Mouse (Mus musculus): ENCODE measurements at regions not wholly inside any gene's neighbourhood (a gene's known extent, or its start where the extent isn't known, plus 50 kb on each side); places are given as distances from the start of the nearest gene placed in this dataset.

- TF ChIP-seq CTCF (IDR thresholded peaks at IDR 0.05; ENCODE audit: extremely low read depth, insufficient read depth, insufficient read length, insufficient replicate concordance) (no peak), POLR2A (IDR thresholded peaks at IDR 0.05; ENCODE audit: low read depth, low read length) (no peak)
These were observed 281.3 kb upstream of the Irx4 start for GRCm38 (mm10) chr13:72978966-72979365.
